Mouse (Mus musculus): ENCODE results near the gene Rabl6. TPM values are rescaled to one million over a fixed set of nuclear protein-coding genes. Genes with fewer than 3 reads are reported as not detected.
A peak's percentile ranks its signal among the peaks of the same experiment; 100 is the strongest.

The Rabl6 gene
- total RNA-seq (2021), result 100 to 1,000 TPM; 128 to 145 TPM

DNA sequence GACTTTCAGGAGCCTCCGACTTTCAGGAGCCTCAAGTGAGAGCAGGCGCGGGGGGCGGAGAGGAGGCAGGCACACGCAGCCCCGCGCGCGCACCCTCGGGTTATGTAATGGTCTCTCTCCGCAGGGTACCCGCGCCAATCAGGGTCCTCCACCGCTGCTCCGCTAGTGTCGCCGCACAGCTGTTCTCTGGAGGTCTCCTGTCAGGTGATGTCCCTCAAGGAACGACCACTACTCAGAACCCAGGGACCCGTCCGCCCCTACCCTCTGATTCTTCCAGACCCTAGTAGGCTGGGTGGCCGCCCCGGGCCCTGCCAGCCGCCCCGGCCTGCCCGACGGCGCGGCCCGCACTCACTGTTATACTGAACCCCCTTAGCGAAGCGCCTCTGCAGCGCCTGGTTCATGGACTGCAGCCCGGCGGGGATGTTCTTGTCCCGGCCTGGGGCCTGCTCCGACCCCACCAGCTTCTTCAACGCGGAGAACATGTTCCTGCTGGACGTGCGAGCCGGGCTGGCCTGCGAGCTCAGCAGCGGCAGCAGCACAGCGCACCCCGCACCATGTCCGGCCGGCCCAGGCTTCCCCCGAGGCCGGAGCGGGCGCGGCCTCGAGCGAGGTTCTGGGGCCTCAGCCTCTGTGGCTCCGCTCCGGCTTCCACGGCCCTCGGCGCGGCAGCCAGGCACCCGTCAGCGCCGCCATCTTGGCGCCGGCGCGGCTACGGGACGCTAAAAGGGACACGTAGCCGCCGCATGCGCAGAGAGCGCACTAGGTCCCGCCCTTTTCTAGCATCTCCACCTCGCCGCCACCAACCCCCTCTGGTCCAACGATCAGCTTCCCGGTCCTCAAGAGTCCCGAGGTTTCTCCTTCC is at the start of gene Rabl6:
Rabl6 (minus strand) TSS at position 761 of the 862 bp plus-strand sequence.
- DNase-seq (ENCODE audit: extremely low spot score in 1 of 2, low spot score in 1 of 2), result peak; percentile 80 to 91

- DNase-seq (ENCODE audit: extremely low spot score in 1 of 2, low spot score in 1 of 2), result no peak
Observed at GRCm38 (mm10) chr2:25657652-25658051, 49.3 kb upstream of the Rabl6 start, which contains the start of gene Lcn5. Lcn5 (plus strand) TSS chr2:25657952.

DNA sequence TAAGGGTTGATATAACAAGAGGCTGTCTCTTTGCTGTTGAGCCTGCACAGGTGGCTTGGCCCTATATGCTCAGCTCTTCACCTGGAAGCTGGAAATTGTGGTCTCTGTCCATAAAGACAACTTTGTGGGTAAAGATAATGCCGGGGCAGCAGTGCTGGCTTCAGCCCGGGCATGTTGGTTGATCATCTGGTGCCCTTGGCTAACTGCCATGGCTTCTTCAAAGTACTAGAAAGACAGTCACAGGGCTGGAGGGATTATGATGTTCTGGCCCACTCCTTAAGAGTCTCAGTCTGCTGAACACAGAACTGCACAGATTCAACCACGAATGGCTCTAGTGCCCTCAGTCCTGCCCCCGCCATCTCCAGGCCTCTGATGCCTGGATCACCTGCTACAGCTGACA is 48.9 kb upstream of the Rabl6 start:
- no peak for DNase-seq (ENCODE audit: extremely low spot score in 1 of 2, low spot score in 1 of 2)

DNA sequence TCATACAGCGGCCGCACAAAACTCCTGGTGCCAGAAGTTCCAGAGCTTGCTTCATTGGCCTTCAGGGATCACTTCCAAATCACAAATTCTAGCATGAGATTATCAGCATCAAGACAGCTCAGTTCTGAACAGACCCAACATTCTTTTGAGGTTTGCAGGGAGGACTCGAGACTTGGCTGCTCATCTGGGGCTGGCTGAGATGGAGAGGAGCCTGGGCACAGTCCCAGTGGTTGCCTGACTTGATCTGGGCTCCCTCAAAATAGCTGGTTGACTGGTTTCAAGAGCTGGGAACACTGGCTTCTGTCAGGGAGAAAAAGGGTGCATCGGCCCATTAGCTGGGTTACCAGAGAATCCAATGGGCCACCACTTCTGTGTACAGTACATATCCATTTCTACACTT is 48.4 kb upstream of the Rabl6 start:
- DNase-seq (ENCODE audit: extremely low spot score in 1 of 2, low spot score in 1 of 2), result no peak

- no peak for DNase-seq (ENCODE audit: extremely low spot score in 1 of 2, low spot score in 1 of 2)
Observed at GRCm38 (mm10) chr2:25654502-25654901, 46.2 kb upstream of the Rabl6 start.

- no peak for DNase-seq (ENCODE audit: extremely low spot score in 1 of 2, low spot score in 1 of 2)
Observed at GRCm38 (mm10) chr2:25652902-25653301, 44.6 kb upstream of the Rabl6 start, which contains the start of gene Lcn8. Lcn8 (plus strand) TSS chr2:25653120.

DNA sequence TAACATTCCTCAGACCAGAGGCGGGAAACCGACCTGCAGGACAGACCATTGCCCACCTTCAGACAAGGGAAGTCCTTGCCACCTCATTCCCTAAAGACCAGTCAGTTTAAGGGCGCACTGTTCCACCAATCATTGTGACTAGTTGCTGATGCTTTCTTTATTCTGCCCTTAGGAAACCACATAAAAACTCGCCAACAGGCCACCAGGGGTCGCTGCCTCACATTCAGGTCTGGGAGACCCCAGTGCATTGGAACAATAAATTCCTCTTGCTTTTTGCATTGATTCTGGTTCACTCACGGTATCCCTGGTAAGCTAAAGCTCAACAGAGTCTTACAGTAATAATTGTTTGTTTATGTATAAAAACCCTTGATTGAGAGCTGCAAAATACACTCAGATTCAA is 31.6 kb upstream of the Rabl6 start:
- DNase-seq (ENCODE audit: extremely low spot score in 1 of 2, low spot score in 1 of 2), result peak in 1 of 2 experiments; percentile 71

GRCm38 (mm10) chr2:25634046-25634445 is 25.7 kb upstream of the Rabl6 start:
- no peak for DNase-seq (ENCODE audit: extremely low spot score in 1 of 2, low spot score in 1 of 2)

GRCm38 (mm10) chr2:25633616-25634015 is 25.3 kb upstream of the Rabl6 start:
- no peak for DNase-seq (ENCODE audit: extremely low spot score in 1 of 2, low spot score in 1 of 2)

GRCm38 (mm10) chr2:25628738-25629137 is 20.4 kb upstream of the Rabl6 start:
- DNase-seq (ENCODE audit: extremely low spot score in 1 of 2, low spot score in 1 of 2), result no peak

DNA sequence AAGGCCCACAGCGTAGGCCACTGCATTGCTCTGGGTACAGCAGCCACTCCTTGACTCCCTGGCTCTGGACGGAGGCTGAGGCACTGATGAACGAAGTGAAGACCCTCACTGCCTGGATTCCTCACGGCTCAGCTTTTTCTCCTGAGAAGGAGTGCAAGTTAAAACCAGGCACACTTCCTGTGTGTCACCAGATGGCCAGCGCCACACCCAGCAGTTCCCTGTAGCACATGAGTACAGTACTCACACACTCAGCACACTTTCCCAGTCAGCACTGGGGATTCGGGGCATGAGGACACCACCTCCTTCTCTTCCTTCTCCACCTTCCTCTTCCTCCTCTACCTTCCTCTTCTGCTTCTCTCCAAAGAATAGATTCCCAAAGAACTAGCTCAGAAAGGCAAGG is 19.5 kb upstream of the Rabl6 start, which contains the start of gene Fcna:
Fcna (minus strand) TSS at position 220 of the 400 bp plus-strand sequence.
- no peak for DNase-seq (ENCODE audit: extremely low spot score in 1 of 2, low spot score in 1 of 2)

- DNase-seq (ENCODE audit: extremely low spot score in 1 of 2, low spot score in 1 of 2), result no peak
Observed at GRCm38 (mm10) chr2:25625986-25626385, 17.7 kb upstream of the Rabl6 start.

DNA sequence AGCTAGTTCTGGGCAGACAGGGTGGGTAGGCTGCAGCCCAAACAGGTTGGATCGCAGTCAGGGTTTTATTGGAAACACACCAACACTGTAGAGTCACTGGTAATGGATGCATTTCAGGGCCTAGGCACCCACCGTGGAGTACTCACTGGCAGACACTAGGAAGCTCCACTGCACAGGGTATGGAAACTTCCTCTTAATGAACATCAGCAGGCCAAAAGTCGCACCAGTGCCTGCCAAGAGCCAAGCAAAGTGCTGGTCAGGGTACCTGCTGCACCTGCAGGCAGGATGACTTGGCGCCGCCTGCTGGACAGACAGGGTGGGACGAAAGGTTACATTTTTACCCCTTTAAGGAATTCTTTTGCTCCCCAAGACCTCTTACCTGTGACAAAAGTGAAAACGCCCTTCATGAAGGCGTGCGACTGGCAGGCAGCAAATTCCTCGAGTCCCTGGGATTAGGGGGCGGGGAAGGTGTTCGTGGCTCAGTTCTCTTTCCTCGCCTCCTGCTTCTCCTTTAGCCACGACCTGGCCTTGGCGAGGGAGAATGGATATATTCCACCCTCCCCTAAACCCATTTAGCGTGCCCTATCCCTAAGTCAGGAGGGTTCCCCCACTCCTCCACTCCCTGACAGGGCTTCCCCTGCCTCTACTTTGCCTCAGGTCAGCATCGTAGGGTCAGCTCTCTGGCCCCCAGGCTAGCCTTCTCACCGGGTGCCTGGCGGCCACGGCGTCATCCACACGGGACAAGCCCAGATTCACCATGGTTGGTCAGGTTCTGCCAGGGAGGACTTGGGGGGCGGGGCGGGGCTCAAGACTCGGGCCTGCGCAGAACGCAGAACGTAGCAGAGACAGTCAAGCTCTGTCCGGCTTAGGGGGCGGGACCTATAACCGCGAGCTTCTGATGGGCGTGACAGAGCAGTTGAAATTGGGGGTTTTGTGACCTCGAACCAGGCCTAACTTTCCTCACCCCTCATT is 13.2 kb upstream of the Rabl6 start, which contains the start of gene Tmem141:
Tmem141 (minus strand) TSS at position 777 of the 972 bp plus-strand sequence.
- DNase-seq (ENCODE audit: extremely low spot score in 1 of 2, low spot score in 1 of 2), result peak; percentile 58 to 72

- DNase-seq (ENCODE audit: extremely low spot score in 1 of 2, low spot score in 1 of 2), result no peak
Observed at GRCm38 (mm10) chr2:25620852-25621228, 12.5 kb upstream of the Rabl6 start.

GRCm38 (mm10) chr2:25620386-25620785 is 12.1 kb upstream of the Rabl6 start:
- no peak for DNase-seq (ENCODE audit: extremely low spot score in 1 of 2, low spot score in 1 of 2)

DNA sequence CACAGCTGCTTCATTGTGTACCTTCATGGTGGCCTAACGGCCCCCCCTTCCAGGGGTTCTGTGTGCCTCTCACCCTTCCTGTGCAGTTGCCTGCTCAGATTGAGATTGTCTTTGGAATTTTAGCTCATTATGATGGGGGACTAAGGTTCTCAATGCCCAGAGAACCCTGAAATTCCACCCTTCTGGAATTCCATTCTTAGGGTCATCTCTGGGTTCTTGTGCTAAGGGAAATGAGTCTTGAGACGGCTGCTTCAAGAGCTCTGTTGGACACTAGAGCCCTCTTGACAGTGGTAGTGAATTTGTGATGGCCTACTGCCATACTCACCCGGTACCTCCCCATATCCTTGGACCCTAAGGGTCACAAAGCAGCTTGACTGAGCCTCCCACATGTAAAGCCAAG is 9.3 kb upstream of the Rabl6 start, which contains the start of gene Ccdc183:
Ccdc183 (minus strand) TSS at position 101 of the 400 bp plus-strand sequence.
- no peak for DNase-seq (ENCODE audit: extremely low spot score in 1 of 2, low spot score in 1 of 2)

DNA sequence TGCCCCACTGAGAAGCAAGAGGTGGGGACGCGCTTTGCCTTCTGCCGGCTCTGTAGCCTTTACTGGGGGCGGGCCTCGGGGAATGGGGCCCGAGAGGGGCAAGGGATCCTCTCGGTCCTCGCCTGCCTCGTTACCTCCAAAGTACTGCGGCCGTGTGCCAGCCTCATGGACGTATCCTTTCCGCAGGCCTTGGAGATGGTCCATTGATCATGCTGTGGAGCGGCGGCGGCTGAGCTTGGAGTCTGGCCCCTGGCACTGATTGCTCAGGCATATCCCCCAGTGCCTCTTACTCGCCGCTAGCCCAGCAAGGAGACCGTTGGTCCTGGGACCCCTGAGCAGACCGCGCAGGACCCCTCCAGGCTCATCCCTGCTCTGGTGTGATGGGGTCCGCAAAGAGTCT is 8.1 kb upstream of the Rabl6 start:
- DNase-seq (ENCODE audit: extremely low spot score in 1 of 2, low spot score in 1 of 2), result no peak

GRCm38 (mm10) chr2:25608671-25609070 is 350 bp upstream of the Rabl6 start:
- no peak for DNase-seq (ENCODE audit: extremely low spot score in 1 of 2, low spot score in 1 of 2)

- no peak for DNase-seq (ENCODE audit: extremely low spot score in 1 of 2, low spot score in 1 of 2)
Observed at GRCm38 (mm10) chr2:25602526-25602925, 5.8 kb downstream of the Rabl6 start.

- no peak for DNase-seq (ENCODE audit: extremely low spot score in 1 of 2, low spot score in 1 of 2)
Observed at GRCm38 (mm10) chr2:25600037-25600436, 8.3 kb downstream of the Rabl6 start.

- no peak for DNase-seq (ENCODE audit: extremely low spot score in 1 of 2, low spot score in 1 of 2)
Observed at GRCm38 (mm10) chr2:25598749-25599148, 9.6 kb downstream of the Rabl6 start.
